Mouse (Mus musculus) heart, postnatal 10 days (tissue): ENCODE measurements around the gene Ubr2. TPM values are rescaled to one million over a fixed set of nuclear protein-coding genes. Genes with fewer than 3 reads are reported as not detected.
A peak's percentile ranks its signal among the peaks of the same experiment; 100 is the strongest.

Experiments
- DNase-seq, 2 experiments: peaks; one replicate each; pipeline ENCODE4 v3.0.0; 2021
- intact Hi-C: fragments of 180-260 bp; cut with DNase I; formaldehyde crosslinking; loops from one replicate; pipeline ENCODE4 v1.15.1; 2025
- total RNA-seq, 2 experiments: library from RNA; stranded (reverse); gene quantifications; 2 replicates each; pipeline ENCODE4 v1.2.3; 2021

Ubr2 gene
- total RNA-seq, 2 experiments from 2014 or later: 55.6 to 64.8 TPM

GRCm38 (mm10) chr17:46932961-46933360, 77.4 kb downstream of the Ubr2 start:
- DNase-seq: no peak
- intact Hi-C loops: loop anchor here (1.0 kb wide), 1 partner anchor 100 kb away; no protein-coding TSS in a partner anchor

- DNase-seq: no peak
- intact Hi-C loops: no loop called here
These were observed 80.5 kb downstream of the Ubr2 start for GRCm38 (mm10) chr17:46929897-46930296.

DNA sequence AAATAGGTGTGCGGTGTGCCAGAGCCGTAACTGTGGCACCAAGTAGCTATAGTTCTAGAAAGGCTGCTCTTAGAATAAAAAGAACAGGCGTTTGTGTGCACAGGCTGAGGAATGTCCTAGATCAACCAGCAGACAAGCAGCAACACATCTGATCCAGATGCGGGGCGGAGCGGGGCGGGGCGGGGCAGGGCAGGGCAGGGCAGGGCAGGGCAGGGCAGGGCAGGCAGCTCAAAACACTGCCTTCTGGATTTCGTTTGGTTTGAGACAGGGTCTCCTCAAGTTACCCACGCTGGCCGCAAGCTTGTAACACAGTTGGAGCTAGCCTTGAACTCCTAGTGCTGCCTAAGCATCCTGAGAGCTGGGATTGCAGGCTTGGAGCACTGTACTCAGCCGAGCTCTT, 81.1 kb downstream of the Ubr2 start:
- DNase-seq: no peak
- intact Hi-C loops: no loop called here

- no peak for DNase-seq
- intact Hi-C loops: no loop called here
These were observed 82.6 kb downstream of the Ubr2 start for GRCm38 (mm10) chr17:46927781-46928180.

- intact Hi-C loops: no loop called here
These were observed 83.4 kb downstream of the Ubr2 start for GRCm38 (mm10) chr17:46926941-46927340.

DNA sequence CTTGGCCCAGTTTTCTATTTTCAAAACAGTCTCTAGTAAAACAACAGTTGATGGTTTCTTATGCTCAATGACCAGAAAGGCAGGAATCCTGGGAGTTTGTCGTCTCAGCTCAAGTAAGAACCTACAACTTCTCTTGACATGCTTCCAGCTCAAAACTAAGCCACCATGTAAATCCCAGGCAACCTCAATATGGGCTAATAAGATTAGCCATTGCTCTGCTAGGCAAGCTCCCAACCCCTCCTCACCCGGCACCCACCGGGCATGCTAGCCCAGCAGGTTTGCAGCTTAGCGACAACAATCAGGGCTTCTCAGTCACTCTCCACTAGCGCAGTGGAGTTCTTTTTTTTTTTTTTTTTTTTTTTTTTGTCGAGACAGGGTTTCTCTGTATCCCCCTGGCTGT, 84.2 kb downstream of the Ubr2 start:
- intact Hi-C loops: no loop called here
- DNase-seq: no peak

More at GRCm38 (mm10) chr17:46926941-46927340, 83.4 kb downstream of the Ubr2 start:
- DNase-seq: no peak

DNA sequence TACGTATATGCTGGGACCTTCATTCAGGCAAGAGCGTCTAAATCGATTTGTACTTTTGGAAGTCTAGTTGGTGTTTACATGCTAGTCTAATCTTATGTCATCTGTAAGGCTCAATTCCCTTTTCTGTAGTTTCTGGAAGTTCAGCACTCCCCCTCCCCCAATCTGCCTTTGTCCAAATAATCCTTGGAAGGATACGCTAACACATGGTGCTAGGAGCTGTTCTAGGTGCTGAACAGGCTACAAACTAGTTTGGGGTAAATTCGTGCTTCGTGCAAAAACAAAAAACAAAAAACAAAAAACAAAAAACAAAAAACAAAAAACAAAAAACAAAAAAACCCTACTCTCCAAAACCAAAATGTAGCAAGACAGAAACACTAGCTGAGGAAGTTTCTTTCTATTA, 89.5 kb downstream of the Ubr2 start:
- intact Hi-C loops: no loop called here

DNA sequence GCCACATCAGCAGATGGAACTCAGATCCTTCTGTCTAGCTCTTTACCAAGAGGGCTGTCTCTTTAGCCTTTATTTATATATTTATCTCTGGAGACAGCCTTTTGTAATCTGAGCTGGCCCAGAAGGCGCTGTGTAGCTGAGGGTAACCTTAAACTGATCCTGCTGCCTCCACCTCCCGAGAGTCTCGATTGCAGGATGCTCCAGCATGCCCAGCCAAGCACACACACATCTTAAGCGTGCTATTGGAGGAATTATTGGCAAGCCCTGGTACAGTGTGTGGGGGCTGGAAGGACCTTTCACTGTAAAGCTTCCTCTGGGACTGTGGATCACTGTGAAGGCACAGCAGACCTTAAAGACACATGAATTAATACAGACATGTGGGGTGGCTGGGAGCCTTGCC, 91.4 kb downstream of the Ubr2 start:
- no peak for DNase-seq
- intact Hi-C loops: no loop called here

More for the DNA sequence above, 89.5 kb downstream of the Ubr2 start:
- peak in 1 of 2 experiments; percentile 30 for DNase-seq

GRCm38 (mm10) chr17:46915129-46915528, 95.2 kb downstream of the Ubr2 start:
- no peak for DNase-seq
- intact Hi-C loops: no loop called here

DNA sequence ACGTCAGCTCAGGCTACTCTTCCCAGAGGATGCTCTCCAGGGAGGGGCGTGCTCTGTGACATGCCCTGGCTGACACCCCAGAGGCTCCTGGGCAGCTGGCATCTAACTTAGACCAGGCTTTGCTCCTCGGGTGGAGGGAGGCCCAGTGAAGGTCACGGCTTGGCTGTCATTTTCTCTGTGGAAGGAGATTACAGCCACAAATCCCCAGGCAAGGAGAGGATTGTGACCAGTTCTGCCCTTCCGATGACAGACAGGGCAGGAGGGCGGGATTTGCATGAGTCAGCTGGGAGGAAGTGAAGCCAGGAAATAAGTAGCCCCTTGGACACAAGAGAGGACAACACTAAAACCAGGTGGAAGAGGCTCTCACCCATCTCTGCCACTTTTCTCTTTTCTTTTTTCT, 98.0 kb downstream of the Ubr2 start:
- DNase-seq: peak; percentile 43 to 59

GRCm38 (mm10) chr17:46910186-46910585, 100.2 kb downstream of the Ubr2 start, which contains the start of gene Prph2:
Gene Prph2 (plus strand): TSS chr17:46910459.
- intact Hi-C loops: no loop called here
- DNase-seq: no peak

More for the DNA sequence above, 98.0 kb downstream of the Ubr2 start:
- intact Hi-C loops: no loop called here

DNA sequence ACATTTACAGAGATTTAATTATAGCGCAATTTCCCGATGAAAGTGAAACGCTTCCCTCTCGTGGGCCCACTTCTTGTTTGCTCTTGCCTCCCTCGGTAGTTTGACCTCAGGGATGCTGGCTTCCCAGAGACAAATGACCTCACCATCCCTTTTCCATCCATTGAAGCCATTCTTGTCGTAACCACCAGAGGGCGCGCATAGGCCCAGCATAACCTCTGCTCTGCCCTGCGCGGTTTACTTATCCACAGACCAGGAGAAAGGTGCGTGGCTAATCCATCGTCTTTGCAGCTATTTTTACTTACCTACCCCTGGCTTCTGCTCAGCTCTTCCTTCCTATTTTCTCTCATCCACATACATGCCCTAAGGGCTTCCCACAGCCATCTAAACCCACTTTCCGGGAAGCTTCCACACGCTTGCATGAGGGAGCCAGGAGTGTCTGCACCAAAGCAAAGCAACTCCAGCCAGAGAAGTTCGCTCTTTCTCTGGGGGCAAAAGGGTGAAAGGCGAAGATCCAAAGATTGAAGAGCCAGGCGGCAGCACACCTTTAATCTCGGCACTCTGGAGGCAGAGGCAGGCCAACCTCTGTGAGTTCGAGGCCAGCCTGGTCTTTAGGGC, 106.4 kb downstream of the Ubr2 start:
- peak; percentile 86 to 91 for DNase-seq
- intact Hi-C loops: no loop called here

GRCm38 (mm10) chr17:46900941-46901340, 109.4 kb downstream of the Ubr2 start:
- intact Hi-C loops: no loop called here
- DNase-seq: no peak

DNA sequence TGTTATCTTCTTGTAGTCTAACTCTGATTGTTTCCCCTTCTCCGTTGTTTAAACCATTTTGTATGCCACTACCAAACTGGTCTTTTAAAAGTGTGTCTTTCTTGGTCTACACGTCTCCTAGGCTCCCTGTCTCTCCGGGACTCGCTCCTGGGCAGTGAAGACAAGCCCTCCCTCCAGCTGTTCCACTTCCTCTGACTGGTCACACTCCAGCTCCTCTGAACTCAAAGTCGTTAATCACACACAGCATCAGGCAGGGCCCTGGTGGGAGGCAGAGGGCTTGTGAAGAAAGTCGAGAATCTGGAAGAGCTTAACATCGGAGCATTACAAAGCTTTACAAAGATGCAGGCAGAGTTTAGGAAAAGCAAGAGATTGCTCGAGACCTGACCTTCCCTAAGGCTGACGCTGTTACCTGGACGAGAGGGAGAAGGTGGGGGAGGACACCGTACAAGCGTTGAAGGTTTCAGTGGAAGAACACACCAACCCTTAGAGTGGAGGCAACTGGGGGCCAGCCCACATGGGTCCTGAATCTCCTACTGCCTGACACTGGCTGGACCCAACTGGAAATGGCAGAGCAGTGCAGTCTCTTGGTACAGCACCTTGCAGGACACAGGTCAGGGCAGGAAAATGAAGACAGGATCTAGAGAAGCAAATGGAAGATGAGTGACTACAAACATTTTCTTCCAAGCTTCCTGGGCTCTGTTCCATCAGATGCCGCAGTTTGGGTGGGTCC, 113.0 kb downstream of the Ubr2 start:
- DNase-seq: peak in 1 of 2 experiments; percentile 49
- intact Hi-C loops: no loop called here

- intact Hi-C loops: no loop called here
- DNase-seq: peak; percentile 53 to 55
These were observed 114.9 kb downstream of the Ubr2 start for GRCm38 (mm10) chr17:46895426-46895825.

DNA sequence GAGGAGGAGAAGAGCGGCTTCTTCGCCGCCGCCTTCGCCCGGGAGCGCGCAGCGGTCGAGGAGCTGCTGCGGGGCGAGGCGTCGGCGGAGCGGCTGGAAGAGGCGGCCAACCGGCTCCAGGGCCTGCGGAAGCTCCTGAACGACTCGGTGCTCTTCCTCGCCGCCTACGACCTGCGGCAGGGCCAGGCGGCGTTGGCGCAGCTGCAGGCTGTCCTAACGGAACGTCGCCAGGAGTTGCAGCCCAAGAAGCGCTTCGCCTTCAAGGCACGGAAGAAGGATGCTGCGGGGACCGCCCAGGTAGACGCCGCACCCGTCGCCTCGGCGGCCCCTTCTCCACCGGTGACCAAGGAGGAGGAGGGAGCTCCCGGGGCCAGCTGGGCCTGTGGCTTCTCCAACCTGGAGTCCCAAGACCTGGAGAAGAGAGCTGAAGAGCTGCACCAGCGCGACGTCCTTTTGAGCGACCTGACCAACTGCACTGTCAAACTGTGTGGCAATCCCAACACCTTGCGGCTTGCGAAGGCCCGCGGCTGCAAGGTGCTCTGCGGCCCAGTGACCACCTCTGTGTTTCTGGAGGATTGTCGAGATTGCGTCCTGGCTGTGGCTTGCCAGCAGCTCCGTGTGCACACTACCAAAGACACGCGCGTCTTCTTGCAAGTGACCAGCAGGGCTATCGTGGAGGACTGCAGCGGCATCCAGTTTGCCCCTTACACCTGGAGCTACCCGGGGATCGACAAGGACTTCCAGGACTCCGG, 119.3 kb downstream of the Ubr2 start:
- intact Hi-C loops: loop anchor here (1.0 kb wide), 1 partner anchor 35 kb away; no protein-coding TSS in a partner anchor
- peak; percentile 53 to 56 for DNase-seq

- intact Hi-C loops: loop anchor here (1.0 kb wide), 1 partner anchor 34 kb away; no protein-coding TSS in a partner anchor
- DNase-seq: peak; percentile 97 to 98
These were observed 120.1 kb downstream of the Ubr2 start, which contains the start of gene Tbcc for GRCm38 (mm10) chr17:46890116-46890815. Gene Tbcc (plus strand): TSS chr17:46890684.

GRCm38 (mm10) chr17:46889450-46890084, 120.8 kb downstream of the Ubr2 start:
- peak; percentile 85 to 86 for DNase-seq
- intact Hi-C loops: loop anchor here (1.0 to 2.0 kb wide), 2 partner anchors 33 to 107 kb away; partner anchors contain the start of gene Rpl7l1

DNA sequence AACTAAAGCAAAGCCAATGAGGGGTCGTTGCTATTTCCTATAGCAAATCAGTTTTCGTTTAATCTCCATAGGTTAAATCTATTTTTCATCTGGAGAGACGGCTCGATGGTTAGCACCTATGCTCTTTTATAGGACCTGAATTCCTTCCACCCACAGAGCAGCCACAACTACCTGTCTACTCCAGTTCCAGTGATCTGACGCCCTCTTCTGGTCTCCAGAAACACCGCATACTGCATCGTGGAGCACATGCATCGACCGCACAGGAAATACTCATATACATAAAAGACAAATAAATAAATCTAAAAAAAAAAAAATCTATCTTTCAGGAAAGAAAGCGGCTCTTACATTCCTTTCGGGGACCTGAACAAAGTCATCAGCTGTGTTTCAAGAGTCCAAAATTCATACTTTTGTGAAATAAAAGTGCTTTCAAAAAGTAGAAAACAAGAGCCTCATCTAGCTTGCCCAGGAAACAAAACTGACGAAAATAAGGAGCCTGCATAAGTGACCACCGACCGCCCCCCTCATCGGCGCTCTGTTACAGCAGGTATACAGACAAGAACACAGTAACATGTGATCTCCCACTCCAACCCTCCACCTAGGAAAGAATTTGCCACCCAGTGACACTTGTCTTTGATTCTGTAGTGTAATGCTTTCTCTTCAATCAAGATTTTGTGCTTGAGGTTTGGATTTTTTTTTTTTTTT, 121.7 kb downstream of the Ubr2 start:
- intact Hi-C loops: loop anchor here (2.0 kb wide), 1 partner anchor 106 kb away; the partner anchor contains the start of gene Rpl7l1
- DNase-seq: peak; percentile 62 to 66
